1 mouse cellular context compared by ENCODE assay signal in genomic region chr13:26536575-26536974, GRCm38 (mm10).
TF ChIP-seq lines count a peak whose summit lies in the region.

No protein-coding gene starts in this region.

TF ChIP-seq in CH12.LX, 34 proteins besides CTCF, POLR2A, EP300 and RAD21 (continued from another document):
- TF ChIP-seq MEF2A (IDR thresholded peaks at IDR 0.05; ENCODE audit: borderline replicate concordance, low read depth, low read length), result no peak
- no peak for TF ChIP-seq MXI1 (IDR thresholded peaks at IDR 0.05; ENCODE audit: low read depth, low read length)
- TF ChIP-seq ETS1 (conservative IDR thresholded peaks at IDR 0.05; ENCODE audit: low read depth, low read length), result no peak
- no peak for TF ChIP-seq E2F4 (IDR thresholded peaks at IDR 0.05; ENCODE audit: insufficient replicate concordance, low read depth, low read length)
- TF ChIP-seq ZKSCAN1 (IDR thresholded peaks at IDR 0.05; ENCODE audit: borderline replicate concordance, low read depth, low read length), result no peak
